Mouse (Mus musculus): ENCODE results near the gene Smim26.
"Not testable (repeated sequence)": the region's sequence is repeated elsewhere in the genome, so short reads cannot be mapped to it uniquely, and the experiment has no call there.

The Smim26 gene

DNA sequence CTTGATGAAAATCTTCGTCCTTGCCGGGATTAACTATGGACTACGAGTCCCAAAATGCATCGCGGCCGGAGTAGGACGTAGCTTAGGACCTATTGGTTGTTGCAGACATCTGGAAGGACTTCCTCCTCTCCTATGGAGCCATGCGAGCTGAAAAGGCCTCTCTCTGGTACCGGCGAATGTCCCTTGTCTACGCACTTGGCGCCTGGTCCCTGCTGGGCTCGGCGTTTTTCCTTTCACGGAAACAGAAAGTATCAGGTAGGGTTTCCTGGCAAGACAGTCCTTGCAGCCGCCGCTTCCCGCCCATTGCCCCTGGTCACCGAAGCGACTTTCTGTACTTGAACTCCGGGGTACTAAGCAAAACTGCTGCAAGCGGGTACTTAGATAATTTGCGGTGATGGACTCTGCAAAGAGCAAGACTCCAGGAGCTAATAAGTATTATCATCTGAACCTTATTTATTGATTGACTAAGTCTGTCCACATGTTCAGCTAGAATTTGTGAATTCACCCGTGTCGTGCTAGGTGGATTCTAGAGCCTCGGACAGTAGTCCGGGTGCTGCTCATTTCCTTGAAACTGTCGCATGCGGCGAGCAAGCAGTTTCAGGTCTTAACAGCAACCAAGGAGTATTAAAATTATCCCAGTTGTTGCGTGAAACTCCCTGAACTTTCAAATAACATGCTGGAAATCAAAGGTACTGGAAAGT, at the start of gene Smim26:
TSS of gene Smim26 (plus strand) at position 104 of the 701 bp plus-strand sequence.
- peak; percentile 77 for DNase-seq

DNA sequence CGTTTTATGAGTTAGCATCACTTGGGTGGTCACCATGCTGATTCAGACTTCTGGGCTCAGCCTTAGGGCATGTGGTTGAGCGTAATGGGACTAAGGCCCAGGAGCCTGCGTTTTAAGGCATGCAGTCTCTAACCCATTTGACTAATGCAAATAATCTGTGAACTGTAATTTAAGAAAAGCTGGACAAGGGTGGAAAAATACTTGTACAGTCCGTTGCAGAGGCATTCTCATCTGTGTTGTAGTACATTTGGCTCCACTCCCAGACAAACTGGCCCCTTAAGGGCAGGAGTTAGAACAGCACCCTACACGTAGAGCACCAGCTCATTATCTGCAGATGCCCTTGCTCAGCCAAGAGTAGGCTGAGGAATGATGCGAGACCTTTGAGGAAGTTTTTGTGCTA, 49.2 kb upstream of the Smim26 start:
- peak; percentile 11 for DNase-seq

GRCm38 (mm10) chr2:144545061-144545460, 48.8 kb upstream of the Smim26 start:
- DNase-seq: no peak

DNA sequence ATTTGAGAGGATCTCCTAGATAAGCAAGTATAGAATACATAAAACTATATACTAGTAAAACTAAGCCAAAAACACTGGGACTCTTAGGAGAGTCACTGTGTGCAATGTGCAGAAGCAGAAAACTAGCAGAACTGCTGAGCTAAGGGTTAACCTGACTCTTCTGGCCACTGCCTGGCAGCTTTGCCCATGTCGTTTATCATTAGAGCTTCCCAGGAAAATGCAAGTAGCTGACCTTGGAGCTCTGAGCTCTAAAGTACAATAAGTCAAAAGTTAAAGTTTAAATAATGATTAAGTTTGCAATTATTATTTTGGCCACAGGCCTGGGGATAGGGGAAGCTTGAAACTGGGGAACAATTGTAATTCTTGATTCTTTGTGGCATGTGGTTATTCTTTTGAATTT, 48.4 kb upstream of the Smim26 start:
- no peak for DNase-seq

- DNase-seq: no peak
Measured at GRCm38 (mm10) chr2:144547559-144547958, 46.3 kb upstream of the Smim26 start.

- peak; percentile 44 for DNase-seq
Measured at GRCm38 (mm10) chr2:144550529-144550928, 43.3 kb upstream of the Smim26 start, which contains the start of gene Rbbp9. Gene Rbbp9, minus strand, starts transcription at chr2:144550869.

GRCm38 (mm10) chr2:144553905-144554304, 39.9 kb upstream of the Smim26 start:
- no peak for DNase-seq

GRCm38 (mm10) chr2:144555286-144555819, 38.5 kb upstream of the Smim26 start:
- DNase-seq: no peak

- DNase-seq: peak; percentile 96
Measured at GRCm38 (mm10) chr2:144555820-144556552, 37.9 kb upstream of the Smim26 start, which contains the start of gene Sec23b. Gene Sec23b, plus strand, starts transcription at chr2:144556229.

- DNase-seq: no peak
Measured at GRCm38 (mm10) chr2:144588723-144589122, 5.1 kb upstream of the Smim26 start.

DNA sequence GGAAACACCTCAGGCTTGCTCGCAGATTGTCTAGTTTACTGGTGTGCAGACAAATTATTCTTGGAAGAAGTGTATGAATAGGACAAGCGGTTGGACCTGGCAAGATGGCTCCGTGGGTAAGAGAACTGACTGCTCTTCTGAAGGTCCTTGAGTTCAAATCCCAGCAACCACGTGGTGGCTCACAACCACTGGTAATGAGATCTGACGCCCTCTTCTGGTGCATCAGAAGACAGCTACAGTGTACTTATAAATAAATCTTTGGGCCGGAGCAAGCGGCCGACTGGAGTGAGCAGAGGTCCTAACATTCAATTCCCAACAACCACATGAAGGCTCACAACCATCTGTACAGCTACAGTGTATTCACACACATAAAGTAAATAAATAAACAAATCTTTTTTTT, 818 bp upstream of the Smim26 start:
- not testable (repeated sequence) for DNase-seq

DNA sequence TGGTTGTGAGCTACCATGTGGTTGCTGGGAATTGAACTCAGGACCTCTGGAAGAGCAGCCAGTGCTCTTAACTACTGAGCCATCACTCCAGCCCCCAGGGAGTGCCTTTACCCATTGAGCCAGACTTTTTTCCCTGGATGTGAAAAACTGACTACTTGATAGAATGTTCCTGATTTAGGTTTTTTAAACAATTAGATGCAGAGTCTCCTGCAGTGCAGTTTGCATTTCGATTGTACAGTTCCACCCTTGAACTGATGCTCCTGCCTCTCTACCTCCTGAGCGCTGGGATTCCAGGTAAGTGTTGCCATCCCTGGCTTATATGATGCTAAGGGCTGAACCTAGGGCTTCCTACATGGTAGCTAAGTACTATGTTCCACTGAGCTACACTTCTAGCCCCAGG, 4.2 kb downstream of the Smim26 start:
- no peak for DNase-seq

GRCm38 (mm10) chr2:144599831-144600687, 6.2 kb downstream of the Smim26 start, which contains the start of gene Dtd1:
Gene Dtd1, plus strand, starts transcription at chr2:144599897.
- peak; percentile 91 for DNase-seq

- no peak for DNase-seq
Measured at GRCm38 (mm10) chr2:144601576-144601975, 7.7 kb downstream of the Smim26 start.

GRCm38 (mm10) chr2:144613956-144614355, 20.1 kb downstream of the Smim26 start:
- no peak for DNase-seq

GRCm38 (mm10) chr2:144617074-144617874, 23.4 kb downstream of the Smim26 start:
- no peak for DNase-seq

DNA sequence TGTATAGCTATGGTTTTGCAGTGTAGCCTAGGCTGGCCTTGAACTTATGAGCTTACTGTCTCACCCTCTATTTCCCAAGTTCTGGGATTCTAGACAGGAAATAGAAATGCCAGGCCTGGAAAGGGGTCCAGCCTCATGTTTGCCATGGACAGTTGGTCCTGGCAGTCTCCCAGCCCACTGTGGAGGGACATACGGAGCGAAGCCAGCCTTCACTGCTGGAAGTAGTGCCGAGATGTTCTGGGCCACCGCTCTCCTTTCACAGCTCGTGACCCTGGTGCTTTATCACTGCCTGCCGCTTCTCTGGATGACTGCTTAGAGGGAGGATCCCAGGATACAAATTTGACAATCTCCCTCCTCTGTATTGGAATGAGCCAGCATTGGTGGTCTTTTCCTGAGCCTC, 27.6 kb downstream of the Smim26 start:
- DNase-seq: no peak

DNA sequence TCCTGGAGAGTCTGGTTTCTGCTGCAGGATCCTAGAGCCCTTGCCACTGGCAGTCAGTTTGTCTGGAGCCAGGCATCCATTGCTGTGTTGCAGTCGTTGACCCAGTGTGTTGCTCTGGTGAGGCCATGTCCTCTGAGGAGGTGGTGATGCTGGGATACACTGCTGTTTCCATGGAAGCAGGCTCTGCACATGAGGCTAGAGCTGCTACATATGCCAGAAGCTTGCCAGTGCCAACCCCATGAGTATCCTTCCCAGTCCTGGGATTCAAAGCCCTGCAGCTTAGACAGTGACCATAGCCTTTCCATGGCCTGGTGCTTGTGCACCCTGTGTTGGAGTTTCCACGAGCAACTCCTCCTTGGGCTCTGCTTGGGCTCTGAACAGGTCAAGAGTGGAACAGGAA, 39.7 kb downstream of the Smim26 start:
- no peak for DNase-seq

- DNase-seq: no peak
Measured at GRCm38 (mm10) chr2:144634231-144634630, 40.4 kb downstream of the Smim26 start.

DNA sequence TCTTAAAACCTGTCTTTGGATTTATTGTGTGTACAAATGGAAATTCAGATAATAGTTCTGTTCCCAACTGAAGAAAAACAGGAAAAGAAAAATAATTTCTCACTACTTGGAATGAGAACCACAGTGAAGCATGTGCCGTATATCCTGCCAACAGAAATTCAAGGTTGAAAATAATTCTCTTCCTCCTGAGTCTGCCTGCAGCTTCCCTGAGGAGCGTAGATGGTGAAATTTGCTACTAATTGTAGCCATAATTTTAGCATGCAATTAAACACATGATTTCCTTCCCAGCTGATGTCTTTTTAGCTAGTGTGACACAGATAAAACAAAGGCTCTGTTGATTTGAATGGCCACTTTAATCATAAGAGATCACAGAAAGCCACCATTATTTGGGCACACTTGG, 40.9 kb downstream of the Smim26 start:
- no peak for DNase-seq

DNA sequence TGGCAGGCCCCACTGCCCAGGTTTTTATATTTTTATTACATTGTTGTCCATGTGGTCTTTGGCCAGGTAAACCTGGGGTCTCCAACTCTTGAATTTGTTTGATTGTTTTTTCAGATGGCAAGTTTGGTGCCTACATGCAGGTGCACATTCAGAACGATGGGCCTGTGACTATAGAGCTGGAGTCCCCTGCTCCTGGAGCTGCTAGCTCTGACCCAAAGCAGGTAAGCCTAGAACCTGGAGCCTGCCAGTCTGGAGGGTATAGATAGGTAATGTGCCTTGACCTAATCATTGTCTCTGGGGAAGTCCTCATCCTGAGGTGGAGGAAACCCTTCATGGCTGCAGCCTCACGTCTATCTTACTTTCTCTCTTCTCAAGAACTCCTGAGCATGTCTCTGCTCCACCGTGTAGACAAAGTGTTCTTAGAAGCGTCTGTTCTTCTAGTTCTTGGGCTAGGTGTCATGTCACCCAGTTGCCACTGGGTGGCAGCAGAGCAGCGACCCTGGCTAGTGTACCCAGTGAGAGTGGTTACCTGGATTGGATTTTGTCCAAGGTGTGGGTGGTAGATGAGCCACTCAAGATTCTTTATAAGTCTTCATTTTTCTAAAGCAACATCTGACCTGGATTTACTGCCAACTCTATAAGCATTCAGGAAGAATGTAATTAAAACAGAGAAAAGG, 41.9 kb downstream of the Smim26 start:
- DNase-seq: peak; percentile 68
